Mouse (Mus musculus) embryonic fibroblast, embryonic 13.5 days (primary cell): Measurements from ENCODE around the gene Pkn2. TPM values are rescaled to one million over a fixed set of nuclear protein-coding genes. Genes with fewer than 3 reads are reported as not detected.

Experiments used
- H3K27ac ChIP-seq: 2 replicates; pipeline ENCODE4 v1.5.1; 2012; ENCODE audit warnings: low read length, control low read depth, inconsistent platforms; ENCODE audit not compliant: insufficient read depth
- H3K4me1 ChIP-seq: 2 replicates; pipeline ENCODE4 v1.6.1; 2011; ENCODE audit warnings: low read length; ENCODE audit not compliant: control insufficient read depth, insufficient read depth
- H3K4me3 ChIP-seq: 2 replicates; pipeline ENCODE4 v1.5.1; 2011; ENCODE audit warnings: mild to moderate bottlenecking, control low read depth, low read length; ENCODE audit not compliant: insufficient read depth
- CTCF ChIP-seq: IDR thresholded peaks from 2 replicates; pipeline ENCODE4 v1.5.1; 2011; ENCODE audit warnings: mild to moderate bottlenecking, control low read depth, low read length, moderate library complexity, borderline replicate concordance; ENCODE audit not compliant: insufficient read depth
- POLR2A ChIP-seq: IDR thresholded peaks from 2 replicates; pipeline ENCODE4 v1.6.1; 2011; ENCODE audit warnings: low read depth, mild to moderate bottlenecking, control low read depth, low read length, moderate library complexity
- polyA plus RNA-seq: library from polyadenylated mRNA; stranded (reverse); fragments of >200 nt; gene quantifications from 2 replicates; pipeline ENCODE4 v1.2.4, GENCODE M21; 2011; ENCODE audit warnings: low read depth; ENCODE audit not compliant: missing spikeins, insufficient read length

Gene Pkn2
- polyA plus RNA-seq, 1 experiment, result 75.0 TPM

- no peak overlapping the region for H3K4me3 ChIP-seq
- no peak overlapping the region for H3K27ac ChIP-seq
- no peaks in the 10 kb centered on the region for H3K4me1 ChIP-seq
- TF ChIP-seq POLR2A (no peak), CTCF (no peak)
Measured at GRCm38 (mm10) chr3:142890442-142890841, 8.6 kb upstream of the Pkn2 start.

- no peak overlapping the region for H3K4me3 ChIP-seq
- no peak overlapping the region for H3K27ac ChIP-seq
- H3K4me1 ChIP-seq, result no peaks in the 10 kb centered on the region
- TF ChIP-seq POLR2A, result no peak
- TF ChIP-seq CTCF, result no peak
Measured at GRCm38 (mm10) chr3:142886963-142887362, 5.2 kb upstream of the Pkn2 start.

- H3K4me1 ChIP-seq, result no peaks in the 10 kb centered on the region
- H3K27ac ChIP-seq, result no peak overlapping the region
- TF ChIP-seq POLR2A (no peak), CTCF (no peak)
- H3K4me3 ChIP-seq, result no peak overlapping the region
Measured at GRCm38 (mm10) chr3:142884594-142884993, 2.8 kb upstream of the Pkn2 start.

GRCm38 (mm10) chr3:142881589-142881871, 274 bp downstream of the Pkn2 start:
- TF ChIP-seq POLR2A (no peak), CTCF (no peak)
- H3K4me3 ChIP-seq, result peak overlapping the region; percentile 94

GRCm38 (mm10) chr3:142880790-142881588, 815 bp downstream of the Pkn2 start:
- peak overlapping the region; percentile 59 for H3K27ac ChIP-seq
- no peaks in the 10 kb centered on the region for H3K4me1 ChIP-seq
- H3K4me3 ChIP-seq, result peak overlapping the region; percentile 94
- no peak for TF ChIP-seq CTCF
- TF ChIP-seq POLR2A, result 0 out of 2 replicates have a peak, but pooled peaks have one; percentile 11

More at GRCm38 (mm10) chr3:142881589-142881871, 274 bp downstream of the Pkn2 start:
- Histone ChIP-seq H3K4me1 (no peaks in the 10 kb centered on the region), H3K27ac (peak overlapping the region; percentile 59)

- no peak overlapping the region for H3K27ac ChIP-seq
- no peaks in the 10 kb centered on the region for H3K4me1 ChIP-seq
- H3K4me3 ChIP-seq, result no peak overlapping the region
- TF ChIP-seq CTCF (no peak), POLR2A (no peak)
Measured at GRCm38 (mm10) chr3:142863236-142863635, 18.6 kb downstream of the Pkn2 start.

GRCm38 (mm10) chr3:142856832-142857231, 25.0 kb downstream of the Pkn2 start:
- Histone ChIP-seq H3K4me1 (peaks cover 7% of the 10 kb centered on the region), H3K27ac (no peak overlapping the region), H3K4me3 (no peak overlapping the region)
- no peak for TF ChIP-seq POLR2A
- no peak for TF ChIP-seq CTCF

- H3K4me3 ChIP-seq, result 0 out of 2 replicates have a peak overlapping the region, but pooled peaks have one; percentile 21
- H3K4me1 ChIP-seq, result peaks cover 7% of the 10 kb centered on the region
- 0 out of 2 replicates have a peak overlapping the region, but pooled peaks have one; percentile 26 for H3K27ac ChIP-seq
- TF ChIP-seq CTCF, result no peak
- no peak for TF ChIP-seq POLR2A
Measured at GRCm38 (mm10) chr3:142855961-142856472, 25.8 kb downstream of the Pkn2 start.

- H3K4me1 ChIP-seq, result peaks cover 7% of the 10 kb centered on the region
- H3K4me3 ChIP-seq, result no peak overlapping the region
- H3K27ac ChIP-seq, result peak overlapping the region; percentile 87
- TF ChIP-seq CTCF (no peak), POLR2A (no peak)
Measured at GRCm38 (mm10) chr3:142852911-142853310, 28.9 kb downstream of the Pkn2 start.

GRCm38 (mm10) chr3:142851631-142852030, 30.2 kb downstream of the Pkn2 start:
- TF ChIP-seq CTCF (no peak), POLR2A (no peak)
- Histone ChIP-seq H3K4me1 (peaks cover 2% of the 10 kb centered on the region; the same call in 1 of the 2 replicates), H3K4me3 (no peak overlapping the region), H3K27ac (no peak overlapping the region)
